Mouse (Mus musculus) myocyte (in vitro differentiated cells): ENCODE data around the gene Prg3.

Experiments
- E2F4 ChIP-seq: IDR thresholded peaks from one replicate; pipeline ENCODE4 v1.6.1; 2011; ENCODE audit warnings: mild to moderate bottlenecking, control low read depth, moderate library complexity; ENCODE audit not compliant: insufficient read depth
- MAX ChIP-seq: IDR thresholded peaks from one replicate; pipeline ENCODE4 v1.6.1; 2011; ENCODE audit warnings: low read depth, mild to moderate bottlenecking, control low read depth
- MYOD1 ChIP-seq, 3 experiments: IDR thresholded peaks; one replicate each; pipeline ENCODE4 v1.6.1; 2011; ENCODE audit warnings: control low read depth in 2 of 3, low read depth in 2 of 3, mild to moderate bottlenecking in 2 of 3, moderate library complexity in 1 of 3; ENCODE audit not compliant: insufficient read length in 2 of 3, control insufficient read depth in 1 of 3
- POLR2A ChIP-seq: IDR thresholded peaks from one replicate; pipeline ENCODE4 v1.6.1; 2011; ENCODE audit warnings: low read depth, mild to moderate bottlenecking, control low read depth, moderate library complexity; ENCODE audit not compliant: insufficient read length
- POLR2AphosphoS2 ChIP-seq: IDR thresholded peaks from one replicate; pipeline ENCODE4 v1.6.1; 2011; ENCODE audit warnings: low read depth, control low read depth; ENCODE audit not compliant: insufficient read length
- TCF12 ChIP-seq: IDR thresholded peaks from one replicate; pipeline ENCODE4 v1.6.1; 2011; ENCODE audit warnings: mild to moderate bottlenecking, control low read depth; ENCODE audit not compliant: poor library complexity, insufficient read depth, severe bottlenecking
- USF1 ChIP-seq: IDR thresholded peaks from one replicate; pipeline ENCODE4 v1.6.1; 2011; ENCODE audit warnings: low read depth, mild to moderate bottlenecking, control low read depth, moderate library complexity

DNA sequence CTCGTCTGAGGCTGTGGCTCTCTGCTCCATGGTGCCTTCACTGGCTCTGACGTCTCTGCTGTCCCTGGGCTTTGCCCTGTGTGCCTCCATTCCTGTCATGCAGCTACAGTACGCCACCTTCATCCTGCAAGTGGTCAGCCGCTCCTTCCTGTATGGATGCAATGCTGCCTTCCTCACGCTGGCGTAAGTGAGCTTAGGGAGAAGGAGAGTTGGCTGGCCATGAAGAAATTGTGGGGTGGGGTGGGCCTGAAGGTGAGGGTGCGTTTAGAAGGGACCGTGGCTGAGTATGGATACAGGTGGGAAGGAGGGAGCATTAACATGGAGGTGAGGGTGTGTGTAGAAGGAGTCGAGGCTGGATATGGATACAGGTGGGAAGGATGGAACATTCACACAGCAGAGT is 32.6 kb upstream of the Prg3 start:
- TF ChIP-seq USF1, result no peak
- TF ChIP-seq E2F4, result no peak
- TF ChIP-seq POLR2AphosphoS2, result no peak
- no peak for TF ChIP-seq POLR2A
- TF ChIP-seq MAX, result no peak
- TF ChIP-seq TCF12, result no peak
- no peak for TF ChIP-seq MYOD1 (IDR thresholded peaks at IDR 0.05; ENCODE audit: control insufficient read depth in 1 of 3, insufficient read length in 2 of 3, low read depth in 2 of 3)
